In genomic region chr12:76547409-76548081, GRCm38 (mm10) we compare ENCODE assay signal across 8 mouse cellular contexts. TPM values are rescaled to one million over a fixed set of nuclear protein-coding genes. Genes with fewer than 3 reads are reported as not detected.
DNase-seq lines count a peak whose midpoint lies in the region; ATAC-seq lines count a peak whose summit lies in the region.

No protein-coding gene starts in this region.

- peak overlapping the region; percentile 66 for H3K9ac ChIP-seq in heart, embryonic 14.5 days (ENCODE audit: low read length)
- no peak overlapping the region for H3K9ac ChIP-seq in limb, embryonic 15.5 days
- 0 out of 2 replicates have a peak overlapping the region, but pooled peaks have one; percentile 3 for H3K9ac ChIP-seq in neural tube, embryonic 14.5 days (replicated peaks; ENCODE audit: low read depth, low read length)

- peaks cover 57 to 72% of the 10 kb centered on the region in 2 experiments for H3K4me1 ChIP-seq in heart, embryonic 14.5 days (ENCODE audit: control insufficient read depth in 2 of 2, insufficient read depth in 2 of 2, low read length in 2 of 2)
- peaks cover 43% of the 10 kb centered on the region for H3K4me1 ChIP-seq in limb, embryonic 15.5 days
- peaks cover 11% of the 10 kb centered on the region; the same call in 1 of the 2 replicates for H3K4me1 ChIP-seq in neural tube, embryonic 14.5 days (ENCODE audit: control insufficient read depth, insufficient read depth, low read length)

- 41% methylated on average over 13 of the region's 13 CpGs for WGBS in heart, embryonic 14.5 days
- WGBS in limb, embryonic 15.5 days = 29% methylated on average over 13 of the region's 13 CpGs
- WGBS in neural tube, embryonic 14.5 days = 24% methylated on average over 13 of the region's 13 CpGs

- H3K4me3 ChIP-seq in heart, embryonic 14.5 days (ENCODE audit: control insufficient read depth in 1 of 2, insufficient read depth in 1 of 2, low read depth in 1 of 2, low read length in 2 of 2) = peak overlapping the region in 1 of 2 experiments; percentile 28; a peak in 2 of 4 replicates
- H3K4me3 ChIP-seq in limb, embryonic 15.5 days = no peak overlapping the region; the same call in 1 of the 2 replicates
- peak overlapping the region; percentile 9; the same call in 1 of the 2 replicates for H3K4me3 ChIP-seq in neural tube, embryonic 14.5 days (ENCODE audit: low read depth, low read length)

- H3K27me3 ChIP-seq in heart, embryonic 14.5 days (ENCODE audit: control insufficient read depth, insufficient read depth, low read length) = no peaks in the 10 kb centered on the region
- no peaks in the 10 kb centered on the region for H3K27me3 ChIP-seq in limb, embryonic 15.5 days
- no peaks in the 10 kb centered on the region for H3K27me3 ChIP-seq in neural tube, embryonic 14.5 days (ENCODE audit: control insufficient read depth, insufficient read depth, low read length)

- 0 out of 2 replicates have a peak, but pooled peaks cover 5% of the 10 kb centered on the region for H3K36me3 ChIP-seq in heart, embryonic 14.5 days (ENCODE audit: control insufficient read depth, insufficient read depth, low read length)
- no peaks in the 10 kb centered on the region for H3K36me3 ChIP-seq in limb, embryonic 15.5 days
- H3K36me3 ChIP-seq in neural tube, embryonic 14.5 days (ENCODE audit: control insufficient read depth, insufficient read depth, low read length) = no peaks in the 10 kb centered on the region

- no peaks in the 10 kb centered on the region for H3K9me3 ChIP-seq in heart, embryonic 14.5 days (ENCODE audit: control insufficient read depth, low read length)
- H3K9me3 ChIP-seq in limb, embryonic 15.5 days = no peaks in the 10 kb centered on the region
- H3K9me3 ChIP-seq in neural tube, embryonic 14.5 days (ENCODE audit: control insufficient read depth, low read length) = no peaks in the 10 kb centered on the region

- peak overlapping the region in 1 of 2 experiments; percentile 48; a peak in 1 of 4 replicates for H3K27ac ChIP-seq in heart, embryonic 14.5 days (replicated peaks in 1 of 2; ENCODE audit: control insufficient read depth in 1 of 2, insufficient read depth in 1 of 2, low read depth in 2 of 2, low read length in 2 of 2)
- peak overlapping the region; percentile 64 for H3K27ac ChIP-seq in limb, embryonic 15.5 days
- no peak overlapping the region for H3K27ac ChIP-seq in neural tube, embryonic 14.5 days (ENCODE audit: low read depth, low read length)

- intact Hi-C loops in left cerebral cortex, postnatal 36 days (cut with DNase I) = no loop called here

- peak; percentile 64 for DNase-seq in retina, adult 2 months (ENCODE audit: low read depth, low spot score)
- no peak for DNase-seq in retina, embryonic 14.5 days (ENCODE audit: low spot score)
- DNase-seq in cerebellum, adult 11 months = no peak
- no peak for DNase-seq in layer of hippocampus, adult 18-20 months (ENCODE audit: low spot score in 2 of 2)
- no peak for DNase-seq in left cerebral cortex, postnatal 36 days (ENCODE audit: low spot score in 2 of 2)

- no peak for ATAC-seq in heart, embryonic 14.5 days (ENCODE audit: insufficient number of reproducible peaks, insufficient read depth, low FRiP score, low read depth)
- ATAC-seq in limb, embryonic 15.5 days (ENCODE audit: insufficient number of reproducible peaks, low FRiP score, low TSS enrichment, low read depth) = peak; percentile 55; the same call in 1 of the 2 replicates
- ATAC-seq in neural tube, embryonic 14.5 days (ENCODE audit: low read depth) = peak; percentile 54

- peak overlapping the region; percentile 73 for H3K4me2 ChIP-seq in heart, embryonic 14.5 days (ENCODE audit: low read length)
- no peak overlapping the region for H3K4me2 ChIP-seq in limb, embryonic 15.5 days
- peak overlapping the region; percentile 38 for H3K4me2 ChIP-seq in neural tube, embryonic 14.5 days (ENCODE audit: low read depth, low read length)

RNA-seq across cellular contexts. Expression of gene Plekhg3, which starts 16.9 kb away (rescaled TPM):
- polyA plus RNA-seq in heart, embryonic 14.5 days (2014; fragmentation: Nextera tagmentation; extraction: Ambion mirVana) = 5.9 and 7.5 TPM in 2 replicates
- polyA plus RNA-seq in limb, embryonic 15.5 days (2015; fragmentation: Nextera tagmentation; extraction: Ambion mirVana) = 6.0 and 8.0 TPM in 2 replicates
- 0.47 and 0.90 TPM in 2 replicates for polyA plus RNA-seq in neural tube, embryonic 14.5 days (2014; fragmentation: Nextera tagmentation; extraction: Ambion mirVana)
- 10 to 100 TPM; 21.9 to 24.5 TPM for total RNA-seq in layer of hippocampus, adult 18-20 months (2021)
- 10 to 100 TPM; 16.6 to 18.3 TPM for total RNA-seq in left cerebral cortex, postnatal 36 days (2021)
